Mouse (Mus musculus): Measurements from ENCODE around the gene Tmem63b.
"Not testable (repeated sequence)": the region's sequence is repeated elsewhere in the genome, so short reads cannot be mapped to it uniquely, and the experiment has no call there.

Gene Tmem63b

DNA sequence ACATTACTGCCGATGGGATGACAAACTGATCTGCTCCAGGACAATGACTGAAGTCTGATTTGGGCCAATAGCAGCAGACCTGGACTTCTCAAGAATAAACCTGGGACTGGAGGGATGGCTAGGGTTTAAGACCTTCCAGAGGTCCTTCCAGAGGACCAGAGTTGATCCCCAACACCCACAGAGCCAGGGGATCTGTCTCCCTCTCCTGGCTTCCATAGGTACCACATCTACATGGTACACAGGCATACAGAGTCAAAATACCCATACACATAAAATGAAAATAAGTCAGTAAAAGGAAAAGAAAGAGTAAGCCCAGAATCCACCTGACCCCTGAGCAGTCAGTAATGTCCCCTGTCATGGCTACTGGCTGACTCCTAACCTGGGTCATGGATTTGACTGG lies 14.9 kb downstream of the Tmem63b start:
- DNase-seq = no peak

DNA sequence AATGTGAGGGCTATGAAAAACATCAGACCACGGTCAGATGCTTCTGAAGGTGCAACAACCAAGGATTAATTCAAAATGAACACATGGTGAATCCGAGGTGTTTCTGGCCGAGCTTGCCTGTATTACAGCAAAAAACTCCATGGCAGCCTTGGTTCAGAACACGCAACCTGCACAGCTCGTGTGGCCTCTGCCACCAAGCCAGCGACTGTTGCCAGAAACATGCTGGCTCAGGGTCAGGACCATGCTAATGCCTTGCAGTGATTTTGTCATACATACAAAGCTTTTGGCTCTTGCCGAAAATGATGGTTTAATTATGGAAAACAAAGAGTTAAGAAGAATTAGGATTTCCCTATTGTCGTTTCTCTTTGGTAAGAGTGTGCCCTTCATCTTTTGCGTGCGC lies 18.7 kb downstream of the Tmem63b start:
- no peak for DNase-seq

DNA sequence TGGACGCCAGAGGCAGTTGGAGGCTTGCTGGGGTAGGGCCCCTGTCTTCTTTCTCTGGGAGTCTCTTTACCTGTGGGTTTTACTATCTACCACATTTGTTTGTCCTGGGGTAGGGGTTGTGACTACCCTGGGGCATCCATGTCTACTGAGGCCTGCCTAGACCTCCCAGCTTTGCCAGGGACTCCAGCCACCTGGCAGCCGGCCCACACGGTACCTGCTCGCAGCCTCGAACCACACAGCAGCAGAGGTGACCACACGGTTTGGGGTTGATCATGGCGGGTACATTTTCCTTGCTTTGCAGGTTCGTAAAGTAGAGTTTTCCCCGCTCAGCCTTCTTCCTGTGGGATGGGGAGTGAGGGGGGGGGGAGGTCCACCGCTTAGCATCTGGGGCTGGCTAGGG lies 19.2 kb downstream of the Tmem63b start:
- DNase-seq = no peak

DNA sequence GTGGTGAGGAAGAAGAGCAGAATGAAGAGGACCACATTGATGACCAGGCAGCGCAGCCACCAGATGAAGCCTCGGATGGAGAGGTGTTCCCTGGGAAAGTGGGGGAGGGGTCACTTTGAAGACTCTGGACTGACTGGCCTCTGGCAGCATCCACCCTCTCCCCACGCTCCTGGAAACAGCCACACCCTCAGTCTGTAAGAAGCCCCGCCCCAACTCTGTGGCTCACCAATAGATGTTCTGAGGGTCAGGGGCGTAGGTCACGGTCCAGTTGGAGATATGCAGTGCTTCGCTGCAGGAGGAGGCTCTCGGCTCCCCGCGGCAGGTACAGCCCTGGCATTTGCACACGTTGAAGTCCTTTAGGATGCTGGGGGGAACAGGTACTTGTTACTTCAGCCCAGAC lies 20.6 kb downstream of the Tmem63b start:
- DNase-seq = no peak

DNA sequence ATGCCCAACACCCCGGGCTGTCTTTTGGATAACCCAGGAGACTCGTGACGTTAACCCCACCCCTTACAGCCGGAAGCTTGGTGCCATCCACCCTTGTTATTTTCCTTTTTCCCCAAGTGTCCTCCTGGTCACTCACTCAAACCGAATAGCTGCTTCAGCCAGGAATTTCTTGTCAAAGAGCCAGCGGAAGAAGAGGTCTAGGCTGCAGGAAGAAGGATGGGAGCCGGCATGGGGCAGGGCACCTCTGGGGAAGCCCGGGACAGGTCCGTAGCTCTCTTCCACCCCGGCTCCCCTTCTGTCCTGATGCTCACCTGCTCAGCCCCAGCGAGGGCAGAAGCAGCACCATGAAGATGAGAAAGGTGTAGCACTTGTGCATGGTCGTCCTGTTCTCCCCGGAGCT lies 22.1 kb downstream of the Tmem63b start:
- DNase-seq = no peak

DNA sequence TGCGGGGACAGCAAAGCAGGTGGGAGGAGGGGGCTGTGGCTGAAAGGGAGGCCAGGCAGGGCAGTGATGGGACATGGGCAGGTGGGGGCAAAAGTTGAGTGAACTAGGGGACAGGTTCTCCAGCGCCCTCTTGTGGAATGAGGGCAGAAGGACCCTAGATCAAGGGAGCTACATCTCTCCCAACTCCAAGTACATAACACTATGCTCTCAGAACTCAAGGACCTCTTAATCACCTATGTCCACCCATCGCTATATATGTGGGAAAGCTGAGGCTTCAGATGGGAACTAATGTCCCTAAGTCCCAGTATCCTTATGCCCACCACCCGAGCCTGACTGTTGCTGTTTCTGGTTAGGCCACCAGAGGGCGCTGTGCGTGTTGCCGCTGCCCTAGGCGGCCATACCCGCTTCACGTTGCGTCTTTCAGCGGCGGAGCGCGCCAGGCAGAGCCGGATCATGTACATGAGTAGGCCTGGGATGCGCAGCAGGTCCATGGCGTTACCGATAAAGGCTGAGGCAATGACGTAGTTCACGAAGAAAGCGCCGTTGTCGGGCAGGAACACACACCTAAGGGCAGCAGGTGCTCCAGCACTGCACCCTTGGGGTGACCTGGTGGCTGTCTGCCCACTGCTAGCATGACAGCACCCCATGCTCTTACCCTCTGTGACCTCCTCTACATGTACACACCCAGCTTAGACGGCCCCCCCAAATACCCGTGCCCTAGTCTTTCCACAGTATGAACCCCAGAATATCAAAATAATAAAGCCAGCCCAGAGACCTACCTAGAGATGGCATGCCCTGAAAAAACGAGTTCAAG lies 23.4 kb downstream of the Tmem63b start:
- peak; percentile 79 for DNase-seq

DNA sequence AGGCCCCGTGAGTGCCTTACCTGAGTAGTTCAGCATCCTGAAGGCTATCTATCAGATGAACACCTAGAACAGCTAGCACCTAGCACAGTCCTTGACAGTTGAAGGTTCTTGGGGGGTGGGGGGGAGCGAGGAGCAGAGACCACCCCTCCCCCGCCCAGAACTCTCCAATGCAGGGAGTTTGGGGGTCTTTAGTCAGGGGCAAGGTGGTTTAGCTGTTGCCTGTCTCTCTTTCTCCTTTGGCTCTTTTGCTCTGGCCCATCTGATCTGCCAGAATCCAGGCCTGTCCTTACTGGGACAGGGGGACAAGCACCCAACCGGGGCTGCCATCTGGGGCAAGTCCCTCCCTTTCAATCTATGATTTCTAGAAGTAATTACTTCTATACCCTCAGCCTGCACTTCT lies 27.5 kb downstream of the Tmem63b start, which contains the start of gene Capn11:
TSS of gene Capn11 (minus strand) at position 101 of the 400 bp plus-strand sequence.
- DNase-seq = no peak

DNA sequence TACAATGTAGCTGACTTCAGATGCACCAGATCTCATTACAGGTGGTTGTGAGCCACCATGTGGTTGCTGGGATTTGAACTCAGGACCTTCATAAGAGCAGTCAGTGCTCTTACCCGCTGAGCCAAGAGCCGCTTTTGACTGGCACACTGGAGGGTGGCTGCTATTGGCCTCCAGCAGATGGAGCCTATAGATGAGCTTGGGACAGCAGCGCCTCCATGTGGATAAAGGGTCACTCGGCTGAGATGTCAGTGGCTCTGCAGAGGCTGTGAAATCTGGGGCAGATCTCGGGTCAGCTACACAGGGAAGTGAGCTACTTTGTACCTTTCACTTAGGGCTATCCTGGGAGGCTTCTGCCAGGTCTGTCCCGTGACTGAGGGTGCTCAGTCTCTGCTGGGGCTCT lies 30.9 kb downstream of the Tmem63b start:
- DNase-seq = peak; percentile 44

DNA sequence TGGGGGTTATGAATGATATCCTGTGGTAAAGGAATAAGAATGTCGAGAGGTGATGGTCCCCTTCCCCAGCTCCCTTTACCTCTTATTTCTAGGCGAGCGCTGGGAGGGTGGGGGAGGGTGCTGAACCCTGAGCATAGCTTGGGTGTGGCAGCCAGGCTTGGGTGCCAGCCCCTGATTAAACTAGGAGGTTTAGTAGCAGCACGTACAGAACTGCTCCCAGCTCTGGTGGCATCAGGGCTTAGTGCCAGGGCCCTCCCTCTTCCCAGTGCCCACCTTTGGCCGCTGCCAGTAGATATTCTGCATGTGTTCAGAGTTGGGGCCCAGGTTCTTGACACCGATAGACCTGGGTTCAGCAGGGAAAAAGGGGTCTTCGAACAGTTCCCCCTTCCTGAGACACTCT lies 33.5 kb downstream of the Tmem63b start:
- peak; percentile 38 for DNase-seq

DNA sequence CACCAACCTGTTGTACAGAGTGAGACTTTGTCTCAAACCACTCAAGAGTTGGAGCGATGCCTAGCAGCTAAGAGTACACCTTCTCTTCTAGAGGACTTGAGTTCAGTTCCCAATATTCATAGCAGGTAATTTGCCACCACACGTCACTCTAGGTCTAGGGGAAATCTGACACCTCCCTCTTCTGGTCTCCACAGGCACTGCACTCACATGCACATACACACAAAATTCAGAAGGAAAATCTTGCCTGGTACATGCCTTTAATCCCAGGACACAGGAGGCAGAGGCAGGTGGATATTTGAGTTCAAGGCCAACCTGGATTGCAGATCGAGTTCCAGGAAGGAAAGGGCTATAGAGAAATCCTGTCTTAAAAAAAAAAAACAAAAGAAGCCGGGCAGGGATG lies 42.5 kb downstream of the Tmem63b start:
- no peak for DNase-seq

DNA sequence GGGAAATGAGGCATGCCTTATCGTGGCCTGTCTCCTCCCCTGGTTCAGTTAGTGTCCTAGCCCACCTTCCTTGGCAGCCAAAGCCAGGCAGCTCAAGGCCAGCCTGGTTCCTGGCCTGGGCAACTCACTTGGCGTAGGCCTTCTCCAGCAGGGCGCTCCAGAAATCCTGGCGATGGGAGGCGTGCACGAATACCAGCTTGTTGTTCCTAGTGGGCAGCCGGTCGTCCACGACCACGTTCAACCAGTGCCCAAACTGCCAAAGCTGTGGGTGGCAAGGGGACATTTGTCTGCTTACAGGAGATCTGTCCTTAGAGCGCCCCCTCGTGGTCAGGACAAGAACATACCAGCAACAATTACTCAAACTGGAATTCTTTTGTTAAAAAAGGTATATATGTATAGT lies 44.0 kb downstream of the Tmem63b start:
- DNase-seq = peak; percentile 77

DNA sequence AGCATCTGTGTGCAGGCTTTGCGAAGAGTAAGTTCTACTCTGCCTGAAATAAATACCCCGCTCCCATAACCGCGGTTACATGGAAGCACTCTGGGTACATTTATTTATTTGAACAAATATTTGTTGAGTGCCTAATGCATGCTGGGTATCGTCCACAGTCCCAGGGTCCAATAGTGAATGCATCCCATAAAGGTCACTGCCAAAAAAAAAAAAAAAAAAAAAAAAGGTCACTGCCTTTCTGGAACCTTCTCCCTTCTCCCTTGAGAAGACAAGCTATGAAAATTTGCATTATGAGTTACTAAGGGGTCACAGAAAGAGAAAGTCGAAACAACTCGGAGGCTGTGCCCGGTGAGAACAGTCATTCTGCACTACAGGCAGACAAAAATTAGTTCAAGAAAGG lies 44.7 kb downstream of the Tmem63b start:
- DNase-seq = no peak

DNA sequence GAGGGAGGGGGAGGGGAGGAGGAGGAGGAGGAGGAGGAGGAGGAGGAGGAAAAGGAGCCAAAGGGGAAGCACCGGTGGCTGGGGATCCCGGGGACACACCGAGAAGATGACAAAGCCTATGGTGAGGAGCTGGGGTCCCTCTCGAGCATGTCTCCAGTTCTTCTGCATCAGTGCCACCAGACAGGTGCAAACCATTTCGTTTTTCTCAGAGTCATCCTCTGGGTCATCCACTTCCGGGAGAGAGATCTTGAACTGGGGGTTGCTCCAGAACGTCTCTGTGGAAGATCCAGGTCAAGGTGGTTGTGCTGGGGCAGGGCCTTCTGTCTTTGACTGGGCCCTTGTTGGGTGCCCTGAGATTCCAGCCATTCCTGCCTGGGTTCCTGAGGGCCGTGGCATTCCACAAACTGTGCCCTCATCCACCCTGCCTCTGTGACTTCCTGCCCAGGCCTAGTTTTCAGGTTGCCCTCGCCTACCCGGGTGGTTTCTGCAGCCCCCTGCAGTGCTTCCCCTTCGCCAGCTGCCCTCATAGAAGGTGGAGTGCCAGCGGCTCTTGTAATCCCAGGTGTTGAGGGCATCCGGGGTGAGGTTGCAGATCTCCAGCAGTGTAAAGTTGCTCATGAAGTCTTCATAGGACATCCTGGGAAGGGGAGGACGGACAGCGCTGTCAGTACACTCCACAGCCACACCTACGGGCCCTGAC lies 48.0 kb downstream of the Tmem63b start:
- DNase-seq = no peak

DNA sequence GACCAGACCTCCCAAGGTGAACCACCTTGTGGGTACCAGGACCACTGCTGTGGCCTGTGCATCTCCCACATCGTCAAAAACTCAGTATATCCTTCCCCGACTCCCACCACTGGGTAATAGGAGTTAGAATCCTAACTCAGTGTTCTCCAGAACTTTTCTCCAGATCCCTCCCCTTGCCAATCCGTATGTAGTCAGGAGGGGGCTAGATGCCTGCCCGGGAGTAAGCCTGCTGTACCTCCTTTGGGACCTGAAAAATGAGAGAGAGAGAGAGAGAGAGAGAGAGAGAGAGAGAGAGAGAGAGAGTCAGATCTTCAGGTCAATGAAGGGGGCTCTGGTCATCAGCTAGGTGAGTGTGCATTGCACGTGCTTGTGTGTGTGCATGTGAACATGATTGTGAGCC lies 52.7 kb downstream of the Tmem63b start:
- DNase-seq = no peak

DNA sequence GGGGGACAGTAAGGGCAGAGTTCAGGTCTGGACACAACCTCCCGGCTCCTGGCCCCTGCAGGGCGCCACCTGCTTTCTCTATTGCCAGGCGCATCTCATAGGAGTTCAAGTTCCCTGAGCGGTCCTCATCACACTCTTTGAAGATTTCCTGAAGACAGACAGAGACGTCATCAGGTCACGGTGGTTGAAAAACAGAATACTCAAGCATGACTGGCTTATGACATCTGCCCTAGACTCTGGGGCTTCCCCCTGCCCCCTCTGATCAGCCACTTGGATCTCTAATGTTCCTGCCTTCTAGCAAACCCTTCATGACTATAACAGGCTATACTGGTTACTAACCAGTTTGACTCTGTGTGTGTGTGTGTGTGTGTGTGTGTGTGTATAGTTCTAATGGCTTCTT lies 54.8 kb downstream of the Tmem63b start:
- no peak for DNase-seq

DNA sequence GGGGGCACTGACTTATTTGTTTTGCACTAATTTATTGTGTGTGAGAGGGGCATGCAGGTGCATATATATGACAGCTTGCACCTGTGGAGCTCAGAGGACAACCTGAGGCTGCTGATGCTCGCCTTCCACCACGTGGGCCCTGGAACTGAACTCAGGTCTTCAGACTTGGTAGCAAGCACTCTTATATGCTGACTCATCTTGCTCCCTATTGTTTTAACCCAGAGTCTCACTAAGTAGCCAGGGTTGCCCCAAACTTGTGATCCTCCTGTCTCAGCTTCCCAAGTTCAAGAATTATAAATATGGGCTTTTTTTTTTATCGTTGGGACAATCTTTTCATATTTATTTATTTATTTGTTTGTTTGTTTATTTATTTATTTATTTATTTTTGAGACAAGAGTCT lies 55.7 kb downstream of the Tmem63b start:
- DNase-seq = no peak

DNA sequence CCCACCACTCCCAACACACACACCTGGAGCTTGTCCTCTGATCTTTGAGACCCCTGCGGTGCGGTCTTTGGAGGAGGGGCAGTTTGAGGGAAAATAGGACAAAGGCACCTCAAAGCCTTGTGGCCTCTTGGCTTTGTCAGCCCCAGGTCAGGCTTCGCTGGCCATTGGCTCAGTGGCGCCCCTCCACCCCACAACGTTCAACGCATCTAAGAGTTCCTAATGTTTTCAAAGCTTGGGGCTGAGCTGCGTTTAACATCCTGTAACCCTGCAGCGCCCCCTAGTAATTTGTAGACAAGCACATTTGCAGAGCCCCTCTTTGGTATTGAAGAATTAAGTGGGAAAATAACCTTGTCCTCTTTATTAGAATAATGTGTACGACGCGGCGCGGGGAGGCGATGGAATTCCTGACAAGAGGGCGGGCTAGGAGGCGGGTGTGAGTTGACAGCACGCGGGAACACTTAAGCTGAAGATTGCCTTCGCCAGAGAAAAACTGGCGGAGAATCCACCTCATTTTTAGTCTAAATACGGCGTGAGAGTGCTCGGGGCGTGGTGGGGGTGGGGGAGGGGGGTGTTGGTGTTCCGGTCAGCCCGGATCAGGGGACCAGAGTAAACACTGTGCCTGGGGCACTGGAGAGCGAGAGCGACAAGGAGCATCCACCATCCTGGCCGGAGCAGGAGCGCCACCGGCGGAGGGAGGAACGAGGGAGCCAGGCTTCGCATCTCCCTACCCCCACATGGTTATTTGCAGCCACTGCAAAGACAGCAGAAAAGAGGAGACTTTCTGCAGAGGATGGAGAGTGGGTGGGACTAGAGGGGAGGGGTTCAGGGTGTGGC lies 56.6 kb downstream of the Tmem63b start:
- DNase-seq = peak; percentile 67

DNA sequence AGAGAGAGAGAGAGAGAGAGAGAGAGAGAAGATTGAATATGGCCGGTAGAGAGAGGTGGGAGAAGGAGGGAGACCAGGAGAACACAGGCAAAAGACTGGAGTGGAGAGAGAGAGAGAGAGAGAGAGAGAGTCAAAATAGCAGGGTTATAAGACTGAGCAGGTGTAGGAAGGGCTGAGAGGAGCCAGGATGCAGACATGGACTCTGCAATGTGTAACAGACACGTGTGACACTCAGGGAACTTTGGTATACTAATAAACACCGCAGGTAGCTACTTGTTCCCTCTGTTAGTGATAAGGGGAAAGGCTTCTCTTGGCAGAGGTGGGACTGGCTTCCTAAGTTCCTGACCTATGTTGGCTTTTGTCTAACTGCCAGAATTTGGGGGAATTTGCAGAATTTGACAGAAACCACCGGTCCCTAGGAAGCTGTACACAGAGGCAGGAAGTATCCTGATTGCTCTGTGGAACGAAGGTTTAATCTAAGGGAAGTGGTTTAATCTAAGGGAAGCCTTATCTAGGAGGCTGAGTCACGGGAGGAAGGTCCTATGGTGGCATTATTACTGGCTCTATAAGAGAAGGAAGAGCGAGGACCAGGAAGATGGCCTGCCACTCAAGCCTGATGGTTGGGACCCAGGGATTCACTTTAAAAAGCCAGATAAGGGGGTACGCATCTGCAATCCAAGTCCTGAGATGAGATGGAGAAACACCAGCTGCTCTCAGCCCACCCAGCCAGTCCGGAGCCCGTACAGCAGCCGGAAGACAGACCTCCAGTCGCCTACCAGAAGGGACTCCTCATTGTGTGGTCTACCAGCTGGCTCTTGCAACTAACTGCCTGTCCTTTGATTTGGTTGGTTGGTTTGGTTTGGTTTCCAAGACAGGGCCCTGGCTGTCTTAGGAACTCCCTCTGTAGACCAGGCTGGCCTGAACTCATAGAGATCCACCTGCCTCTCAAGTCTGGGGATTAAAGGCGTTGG lies 57.5 kb downstream of the Tmem63b start:
- DNase-seq = no peak

DNA sequence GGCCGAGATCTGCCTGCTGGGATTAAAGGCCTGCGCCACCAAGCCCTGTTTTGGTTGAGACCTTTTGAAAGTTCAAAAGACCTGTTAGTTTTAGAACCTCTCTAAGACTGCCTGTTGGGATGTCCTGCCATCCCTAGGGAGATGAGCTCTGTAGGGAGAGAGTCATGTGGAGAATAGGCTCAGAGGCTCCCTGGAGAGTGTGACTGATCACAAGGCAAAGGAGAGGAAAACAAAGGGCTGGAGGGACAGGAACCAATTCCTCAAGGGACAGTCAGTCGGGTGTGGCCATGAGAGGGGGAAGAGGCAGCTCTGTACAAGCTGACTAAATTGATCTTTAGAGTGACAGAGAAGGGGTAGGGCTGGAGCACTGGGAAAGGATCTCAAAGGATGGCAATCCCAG lies 58.5 kb downstream of the Tmem63b start:
- no peak for DNase-seq

DNA sequence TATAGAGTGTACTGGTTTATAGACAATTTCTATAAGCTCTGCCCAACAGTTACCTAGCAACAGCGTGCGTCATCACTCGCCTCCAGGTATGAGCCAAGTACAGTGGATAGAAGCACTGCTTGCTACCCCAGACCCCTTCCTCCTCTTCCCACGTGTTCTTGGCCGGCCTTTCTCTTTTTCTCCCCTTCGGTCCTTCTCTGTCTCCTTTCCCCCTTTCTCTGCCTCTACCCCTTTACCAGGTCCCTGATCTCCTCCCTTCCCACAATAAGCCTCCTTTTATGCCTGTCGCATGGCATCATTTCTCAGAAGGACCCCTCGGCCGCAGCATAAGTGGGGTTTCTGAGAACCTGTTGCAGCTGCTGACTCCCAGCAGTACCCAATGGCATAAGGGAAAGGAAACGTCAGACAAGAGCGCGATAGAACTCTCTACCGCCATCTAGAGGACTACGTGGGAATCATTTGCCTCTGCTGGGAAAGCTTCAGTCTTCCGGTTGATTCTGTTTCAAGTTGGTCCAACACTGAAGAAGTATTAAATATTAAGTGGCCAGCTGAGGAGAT lies 60.0 kb downstream of the Tmem63b start:
- DNase-seq = peak; percentile 72

DNA sequence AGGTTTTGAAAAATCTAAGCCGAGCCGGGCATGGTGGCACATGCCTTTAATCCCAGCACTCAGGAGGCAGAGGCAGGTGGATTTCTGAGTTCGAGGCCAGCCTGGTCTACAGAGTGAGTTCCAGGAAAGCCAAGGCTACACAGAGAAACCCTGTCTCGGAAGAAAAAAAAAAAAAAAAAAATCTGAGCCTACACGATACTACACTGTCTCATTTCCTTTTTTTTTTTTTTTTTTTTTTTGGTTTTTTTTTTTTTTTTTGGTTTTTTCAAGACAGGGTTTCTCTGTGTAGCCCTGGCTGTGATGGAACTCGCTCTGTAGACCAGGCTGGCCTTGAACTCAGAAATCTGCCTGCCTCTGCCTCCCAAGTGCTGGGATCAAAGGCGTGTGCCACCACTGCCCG lies 63.3 kb downstream of the Tmem63b start:
- DNase-seq = not testable (repeated sequence)
